ENCODE assay signal across 18 mouse cellular contexts in the genomic region with DNA sequence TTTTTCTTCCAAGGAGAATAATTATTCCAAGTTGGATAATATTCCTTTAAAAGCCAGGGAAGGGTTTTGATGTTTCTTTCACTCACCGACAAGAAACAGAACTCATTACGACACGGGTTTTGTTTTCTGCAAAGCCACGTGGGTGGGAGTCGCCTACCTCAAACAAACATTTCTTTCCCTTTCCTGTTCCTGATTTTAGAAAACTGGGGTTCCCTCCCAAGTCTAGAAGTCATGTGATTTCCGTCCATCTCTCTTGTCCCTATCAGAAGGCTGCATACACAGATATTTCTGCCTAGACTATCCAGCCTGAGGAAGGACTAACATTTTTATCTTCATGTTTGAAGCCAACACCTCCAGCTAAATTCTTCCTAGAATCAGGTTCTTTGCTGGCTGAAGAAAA. TPM values are rescaled to one million over a fixed set of nuclear protein-coding genes. Genes with fewer than 3 reads are reported as not detected.
DNase-seq lines count a peak whose midpoint lies in the region; ATAC-seq and TF ChIP-seq lines count a peak whose summit lies in the region.
"Had no signal": no experiment of that assay in that cellular context is flagged by ENCODE, and none has a peak within 500 bp of the region (broad histone marks: within the 10 kb centered on the region; RNA-seq: fewer than 3 reads in every experiment).

No protein-coding gene starts in this region.

- no peak for TF ChIP-seq CTCF in bone marrow macrophage, adult 2 months (IDR thresholded peaks at IDR 0.05; ENCODE audit: low read depth, low read length)

- ATAC-seq in heart, embryonic 15.5 days (replicated peaks; ENCODE audit: insufficient number of reproducible peaks, insufficient read depth, low FRiP score, low read depth), result no peak
- ATAC-seq in midbrain, embryonic 14.5 days (ENCODE audit: low FRiP score, low TSS enrichment), result no peak
- ATAC-seq: CD4-positive, CD25-positive, alpha-beta regulatory T cell, adult 4 months; midbrain, embryonic 15.5 days; Patski had no signal

- no peaks in the 10 kb centered on the region for H3K9me3 ChIP-seq in heart, embryonic 15.5 days (replicated peaks)
- no peaks in the 10 kb centered on the region for H3K9me3 ChIP-seq in midbrain, embryonic 14.5 days (ENCODE audit: control insufficient read depth, low read length)
- H3K9me3 ChIP-seq: embryonic facial prominence, embryonic 10.5 days; hindbrain, embryonic 15.5 days; liver, embryonic 15.5 days; midbrain, embryonic 15.5 days; neural tube, embryonic 15.5 days had no signal

- H3K4me2 ChIP-seq in heart, embryonic 15.5 days, result no peak overlapping the region
- H3K4me2 ChIP-seq in midbrain, embryonic 14.5 days (ENCODE audit: low read length), result no peak overlapping the region
- H3K4me2 ChIP-seq: hindbrain, embryonic 15.5 days; liver, embryonic 15.5 days; midbrain, embryonic 15.5 days; neural tube, embryonic 15.5 days had no signal

- no peak overlapping the region for H3K4me3 ChIP-seq in bone marrow macrophage, adult 2 months (ENCODE audit: insufficient read depth, low read length)
- H3K4me3 ChIP-seq in heart, embryonic 15.5 days, result no peak overlapping the region
- no peak overlapping the region for H3K4me3 ChIP-seq in midbrain, embryonic 14.5 days (replicated peaks; ENCODE audit: low read depth, low read length)
- H3K4me3 ChIP-seq: embryonic facial prominence, embryonic 10.5 days; hindbrain, embryonic 15.5 days; liver, embryonic 15.5 days; midbrain, embryonic 15.5 days; neural tube, embryonic 15.5 days had no signal

- peak; percentile 84 for DNase-seq in heart, adult 8-10 months (ENCODE audit: low spot score)
- DNase-seq in heart, postnatal 4 days, result no peak
- peak; percentile 78 for DNase-seq in lung, postnatal 36 days
- DNase-seq in layer of hippocampus, adult 8-10 months (ENCODE audit: low spot score in 2 of 2), result no peak
- no peak for DNase-seq in frontal cortex, adult 2 months (ENCODE audit: extremely low spot score in 1 of 2, low spot score in 1 of 2)
- DNase-seq in midbrain, embryonic 14.5 days, result no peak
- DNase-seq: adrenal gland, adult 8-10 months; cerebellum, adult 11-12 months; thymus, postnatal 4 days had no signal

- no peak overlapping the region for H3K9ac ChIP-seq in heart, embryonic 15.5 days
- no peak overlapping the region for H3K9ac ChIP-seq in midbrain, embryonic 14.5 days (replicated peaks; ENCODE audit: low read length)
- H3K9ac ChIP-seq: hindbrain, embryonic 15.5 days; liver, embryonic 15.5 days; midbrain, embryonic 15.5 days; neural tube, embryonic 15.5 days had no signal

- TF ChIP-seq POLR2A in bone marrow macrophage, adult 2 months (IDR thresholded peaks at IDR 0.05; ENCODE audit: borderline replicate concordance, low read depth, low read length), result no peak

- H3K4me1 ChIP-seq in bone marrow macrophage, adult 2 months (ENCODE audit: control insufficient read depth, insufficient read depth, low read length), result peaks cover 34% of the 10 kb centered on the region
- no peaks in the 10 kb centered on the region for H3K4me1 ChIP-seq in heart, embryonic 15.5 days (replicated peaks)
- no peaks in the 10 kb centered on the region for H3K4me1 ChIP-seq in midbrain, embryonic 14.5 days (ENCODE audit: control insufficient read depth, insufficient read depth, low read length)
- H3K4me1 ChIP-seq: hindbrain, embryonic 15.5 days; midbrain, embryonic 15.5 days had no signal

- H3K27me3 ChIP-seq in heart, embryonic 15.5 days, result no peaks in the 10 kb centered on the region
- H3K27me3 ChIP-seq in midbrain, embryonic 14.5 days (ENCODE audit: control insufficient read depth, insufficient read depth, low read length), result no peaks in the 10 kb centered on the region
- H3K27me3 ChIP-seq: hindbrain, embryonic 15.5 days; liver, embryonic 15.5 days; midbrain, embryonic 15.5 days; neural tube, embryonic 15.5 days; Patski had no signal

- no peaks in the 10 kb centered on the region for H3K36me3 ChIP-seq in heart, embryonic 15.5 days
- no peaks in the 10 kb centered on the region for H3K36me3 ChIP-seq in midbrain, embryonic 14.5 days (ENCODE audit: control insufficient read depth, insufficient read depth, low read length)
- H3K36me3 ChIP-seq: embryonic facial prominence, embryonic 10.5 days; hindbrain, embryonic 15.5 days; liver, embryonic 15.5 days; midbrain, embryonic 15.5 days; neural tube, embryonic 15.5 days had no signal

- H3K27ac ChIP-seq in bone marrow macrophage, adult 2 months (ENCODE audit: insufficient read depth, low read depth, low read length), result peak overlapping the region; percentile 80
- H3K27ac ChIP-seq in heart, embryonic 15.5 days, result peak overlapping the region; percentile 31; the same call in 1 of the 2 replicates
- H3K27ac ChIP-seq in midbrain, embryonic 14.5 days (replicated peaks; ENCODE audit: low read depth, low read length), result no peak overlapping the region
- H3K27ac ChIP-seq: embryonic facial prominence, embryonic 10.5 days; hindbrain, embryonic 15.5 days; liver, embryonic 15.5 days; midbrain, embryonic 15.5 days; neural tube, embryonic 15.5 days had no signal

- 49% methylated on average over 6 of the region's 6 CpGs for WGBS in heart, embryonic 15.5 days
- 87% methylated on average over 6 of the region's 6 CpGs for WGBS in midbrain, embryonic 14.5 days

RNA-seq across cellular contexts. Expression of a gene that starts 34.9 kb away (rescaled TPM):
- total RNA-seq in heart, adult 8-10 months (2022), result 10 to 100 TPM; 19.3 to 30.9 (median 28.2) TPM
- total RNA-seq in heart, postnatal 4 days (2021), result 10 to 100 TPM; 25.9 to 28.7 TPM
- polyA plus RNA-seq in bone marrow macrophage, adult 2 months (2012; ENCODE audit: insufficient read depth, insufficient read length, missing spikeins), result 75.6 and 78.9 TPM in 2 replicates
- polyA plus RNA-seq in heart, embryonic 15.5 days (2015; fragmentation: Nextera tagmentation; extraction: Ambion mirVana), result 8.1 and 10.2 TPM in 2 replicates
- 10 to 100 TPM; 12.9 to 18.0 (median 14.2) TPM for total RNA-seq in layer of hippocampus, adult 8-10 months (2022)
- polyA plus RNA-seq in frontal cortex, adult 2 months (2012; rRNA removed), result 8.3 and 9.5 TPM in 2 replicates
- polyA plus RNA-seq in midbrain, embryonic 14.5 days (2014; fragmentation: Nextera tagmentation; extraction: Ambion mirVana), result 16.2 and 20.3 TPM in 2 replicates

Comparison
In these comparisons a context has a peak if more than half of its experiments do, and no peak if none do; other contexts are left out.
1. DNase-seq: peak in heart, adult 8-10 months (single experiment) and lung, postnatal 36 days (single experiment); none in heart, postnatal 4 days (single experiment), layer of hippocampus, adult 8-10 months (0 of 2), frontal cortex, adult 2 months (0 of 2) and midbrain, embryonic 14.5 days (single experiment).